Mouse (Mus musculus) frontal cortex, postnatal 10 days (tissue): ENCODE results near the gene Cntn5.
A peak's percentile ranks its signal among the peaks of the same experiment; 100 is the strongest.

Experiments
- DNase-seq, 2 experiments: peaks; one replicate each; pipeline ENCODE4 v3.0.0; 2022; ENCODE audit warnings: low spot score in 2 of 2, mixed read lengths in 1 of 2

Cntn5 gene

GRCm38 (mm10) chr9:9937444-9938436, 966.8 kb downstream of the Cntn5 start:
- DNase-seq, result no peak

- DNase-seq, result no peak
Observed at GRCm38 (mm10) chr9:9920580-9920979, 984.0 kb downstream of the Cntn5 start.

- DNase-seq, result peak in 1 of 2 experiments; percentile 26
Observed at GRCm38 (mm10) chr9:9899070-9899469, 1005.5 kb downstream of the Cntn5 start.

DNA sequence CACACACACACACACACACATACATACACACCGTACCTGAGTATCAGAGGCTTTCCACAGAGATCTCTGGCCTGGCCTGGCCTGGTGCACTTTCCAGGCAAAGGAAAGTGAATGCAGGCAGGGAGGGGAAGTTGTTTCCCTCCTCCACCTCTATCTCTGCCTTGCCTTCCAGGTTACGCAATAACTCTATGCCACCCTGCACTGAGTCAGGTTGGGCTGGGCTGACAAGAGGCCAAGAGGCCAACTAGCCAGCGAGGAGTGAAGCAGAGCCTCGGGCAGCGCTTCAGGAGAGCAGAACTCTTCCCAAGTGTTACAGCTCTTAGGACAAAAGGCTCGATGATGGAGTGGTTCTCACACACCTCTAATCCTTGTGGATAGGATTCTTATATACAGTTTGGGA, 1018.4 kb downstream of the Cntn5 start:
- DNase-seq, result no peak

DNA sequence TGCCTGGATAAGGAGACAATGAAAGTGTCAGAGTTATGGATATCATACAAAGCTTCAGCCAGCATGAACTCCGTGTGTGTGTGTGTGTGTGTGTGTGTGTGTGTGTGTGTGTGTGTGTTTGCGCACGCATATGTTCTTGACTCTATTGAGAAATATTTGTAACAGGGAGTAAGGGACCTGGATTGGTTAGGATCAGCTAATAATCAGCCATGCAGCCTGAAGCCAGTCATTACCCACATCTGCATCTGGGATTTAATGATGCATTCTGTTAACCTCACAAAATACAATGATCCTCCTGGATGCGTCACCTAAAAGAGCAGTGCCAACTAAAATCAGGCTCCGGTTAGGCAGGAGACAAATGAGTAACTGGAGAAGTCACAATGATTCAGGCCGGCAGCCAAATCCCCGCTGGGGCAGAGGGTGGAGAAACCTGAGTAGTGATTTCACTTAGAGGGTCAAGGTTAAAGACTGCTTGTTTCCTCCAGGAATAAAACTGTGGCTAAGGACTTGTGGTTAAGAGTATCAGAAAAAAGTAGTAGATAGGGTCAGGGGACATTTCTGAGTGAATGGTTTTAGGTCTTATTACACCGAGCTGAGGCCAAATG, 1021.7 kb downstream of the Cntn5 start:
- no peak for DNase-seq

DNA sequence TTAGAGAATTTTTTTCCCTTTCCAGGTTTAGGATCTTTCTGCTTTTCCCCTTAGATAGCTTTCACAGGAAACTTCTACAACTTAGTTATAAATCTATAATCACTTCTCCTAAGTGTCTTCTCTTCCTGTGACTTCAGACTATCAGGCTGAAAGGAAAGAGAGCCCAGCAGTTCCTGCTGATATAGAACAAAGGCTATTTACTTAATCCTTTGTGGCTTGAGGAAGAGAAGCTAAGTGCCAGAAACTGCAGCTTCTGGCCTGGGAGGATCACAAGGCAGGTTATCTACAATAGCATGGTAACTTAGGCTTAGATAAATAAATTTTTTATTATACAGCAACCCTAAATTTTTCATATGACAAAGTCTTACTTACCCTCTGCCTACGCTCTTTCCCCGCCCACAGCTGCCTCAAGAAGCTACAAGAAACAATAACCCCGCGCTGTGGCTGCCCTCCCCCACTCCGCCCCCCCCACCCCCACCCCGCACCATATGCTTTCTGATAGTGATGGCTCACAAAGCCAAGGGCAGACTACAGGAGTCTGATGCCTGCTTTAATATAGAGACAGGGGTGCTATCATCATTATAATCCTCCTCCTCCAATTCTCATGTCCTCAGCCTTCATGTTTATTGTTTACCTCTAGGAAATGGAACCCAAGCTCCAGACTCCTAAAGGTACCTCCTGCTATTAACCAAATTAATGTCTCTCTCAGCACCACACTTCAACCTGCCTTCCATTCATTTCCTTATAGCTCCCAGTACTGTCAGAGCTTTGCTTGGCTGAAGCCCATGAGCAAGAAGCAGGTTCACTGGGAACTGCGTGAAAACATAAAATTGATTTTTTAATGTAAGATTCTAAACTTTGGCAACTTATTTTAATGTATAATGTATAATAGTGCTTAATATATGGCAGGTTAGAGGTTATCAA, 1032.2 kb downstream of the Cntn5 start:
- DNase-seq, result no peak

- no peak for DNase-seq
Observed at GRCm38 (mm10) chr9:9860631-9861030, 1043.9 kb downstream of the Cntn5 start.

- no peak for DNase-seq
Observed at GRCm38 (mm10) chr9:9859323-9859722, 1045.3 kb downstream of the Cntn5 start.

DNA sequence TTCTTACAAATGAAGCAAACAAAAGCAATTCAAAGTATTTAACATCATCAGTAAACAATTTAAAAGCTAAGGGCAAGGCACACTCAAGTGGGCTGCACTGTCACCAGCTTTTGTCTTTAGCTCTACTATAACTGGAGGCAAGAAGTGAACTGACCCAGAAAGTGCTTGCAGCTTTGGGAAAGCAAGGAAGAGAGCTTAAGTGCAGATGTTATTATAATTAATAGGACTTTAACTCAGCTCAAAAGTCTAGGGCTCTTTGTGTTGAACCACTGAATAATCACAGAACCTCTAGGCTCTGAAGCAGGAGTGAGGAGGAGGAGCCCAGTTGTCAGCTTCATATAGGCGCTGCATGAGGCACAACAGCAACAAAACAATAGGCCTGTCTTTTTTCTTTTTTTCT, 1049.8 kb downstream of the Cntn5 start:
- no peak for DNase-seq

GRCm38 (mm10) chr9:9830231-9830630, 1074.3 kb downstream of the Cntn5 start:
- no peak for DNase-seq

- DNase-seq, result no peak
Observed at GRCm38 (mm10) chr9:9819963-9820362, 1084.6 kb downstream of the Cntn5 start.

DNA sequence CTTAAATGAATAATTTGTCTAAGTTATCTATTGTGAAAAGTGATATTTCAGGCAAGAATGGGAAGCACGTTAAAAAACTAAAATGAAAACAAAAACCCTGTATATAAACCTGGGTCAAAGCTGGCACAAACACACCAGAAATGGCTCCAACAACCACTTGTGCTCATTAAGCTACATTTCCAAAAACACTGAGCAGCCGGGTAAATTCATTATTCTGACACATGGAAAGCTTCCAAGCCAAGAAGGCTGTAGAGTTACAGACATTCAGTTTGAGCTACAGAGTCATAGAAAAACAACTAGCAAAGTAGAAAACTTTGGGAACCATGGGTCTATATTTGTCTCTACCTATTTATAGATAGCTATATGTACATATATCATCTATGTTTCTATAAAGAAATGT, 1087.1 kb downstream of the Cntn5 start:
- DNase-seq, result no peak

GRCm38 (mm10) chr9:9799546-9799945, 1105.0 kb downstream of the Cntn5 start:
- DNase-seq, result no peak

GRCm38 (mm10) chr9:9783680-9784079, 1120.9 kb downstream of the Cntn5 start:
- no peak for DNase-seq

- DNase-seq, result no peak
Observed at GRCm38 (mm10) chr9:9781157-9781884, 1123.3 kb downstream of the Cntn5 start.

DNA sequence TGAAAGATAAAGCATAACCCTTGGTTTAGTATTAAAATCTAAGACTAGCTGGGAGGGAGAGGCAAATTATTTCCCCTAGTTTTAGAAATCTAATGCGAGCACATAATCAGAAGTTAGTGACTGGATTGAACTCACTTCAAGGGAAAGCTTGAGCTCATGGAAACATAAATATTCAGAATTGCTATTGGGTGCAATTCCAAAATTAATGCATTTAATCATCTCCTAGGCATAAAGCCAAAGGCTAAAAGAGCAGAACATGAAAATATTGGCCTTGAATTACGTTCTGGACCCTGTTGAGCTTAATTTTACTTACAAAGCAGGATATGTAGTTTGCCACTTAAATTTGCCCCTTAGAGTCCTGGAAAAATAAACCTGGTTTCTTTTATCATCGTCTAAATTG, 1124.9 kb downstream of the Cntn5 start:
- DNase-seq, result no peak

GRCm38 (mm10) chr9:9770777-9771176, 1133.8 kb downstream of the Cntn5 start:
- no peak for DNase-seq

GRCm38 (mm10) chr9:9769659-9770058, 1134.9 kb downstream of the Cntn5 start:
- DNase-seq, result no peak

DNA sequence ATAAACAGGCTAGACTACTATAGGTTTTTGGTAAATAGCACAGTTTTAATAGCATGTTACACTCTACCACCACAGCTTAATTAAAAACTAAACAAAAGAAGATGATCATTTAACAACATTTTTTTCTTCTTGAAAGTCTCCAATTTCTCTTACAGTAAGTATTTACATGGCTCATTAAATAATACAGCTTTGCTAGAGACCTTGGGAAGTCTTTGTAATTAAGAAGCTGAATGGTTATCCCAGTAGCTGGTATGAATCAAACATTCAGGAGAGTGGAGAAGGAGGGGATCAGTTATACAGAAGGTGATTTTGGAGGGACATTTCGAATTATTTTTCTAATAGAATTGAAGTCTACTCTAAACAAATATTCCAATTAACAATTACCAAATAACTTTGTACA, 1186.4 kb downstream of the Cntn5 start:
- no peak for DNase-seq

DNA sequence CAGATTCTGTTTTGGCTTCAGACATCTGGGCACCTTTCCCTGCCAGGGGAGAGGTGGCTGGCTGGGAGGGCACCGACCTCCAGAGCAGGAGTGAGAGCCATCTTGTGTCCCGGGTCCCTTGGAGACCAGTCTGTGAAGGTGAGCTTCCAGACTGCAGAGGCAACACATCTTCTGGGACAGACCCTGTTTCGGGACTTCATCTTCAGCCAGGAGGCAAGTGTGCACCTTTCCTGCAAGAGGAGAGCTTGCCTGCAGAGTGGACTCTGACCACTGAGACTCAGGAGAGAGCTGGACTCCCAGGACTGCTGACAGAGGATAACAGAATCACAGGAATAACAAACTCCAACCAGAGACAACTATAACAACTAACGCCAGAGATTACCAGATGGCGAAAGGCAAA, 1195.9 kb downstream of the Cntn5 start:
- DNase-seq, result no peak

- no peak for DNase-seq
Observed at GRCm38 (mm10) chr9:9707766-9708165, 1196.8 kb downstream of the Cntn5 start.
